Mouse (Mus musculus) liver, embryonic 14.5 days (tissue): ENCODE measurements around the gene Pde12. TPM values are rescaled to one million over a fixed set of nuclear protein-coding genes. Genes with fewer than 3 reads are reported as not detected.

Source experiments
- ATAC-seq: fragments of 200-750 bp; cut with Nextera tagmentation; 2 replicates; pipeline ENCODE4 v1.8.0; 2017; ENCODE audit warnings: moderate number of reproducible peaks, mild to moderate bottlenecking, moderate library complexity; ENCODE audit not compliant: insufficient read depth
- DNase-seq, 3 experiments: peaks; one replicate each; pipeline ENCODE4 v3.0.0-alpha.2; 2012 to 2013; ENCODE audit warnings: low read depth in 3 of 3, low spot score in 3 of 3
- H3K27ac ChIP-seq: fragments of 300-500 bp; sonication (generic); 2 replicates; pipeline ENCODE4 v1.5.1; 2014; ENCODE audit warnings: moderate library complexity, mild to moderate bottlenecking, control low read depth, inconsistent platforms
- H3K27me3 ChIP-seq: fragments of 300-500 bp; sonication (generic); 2 replicates; pipeline ENCODE4 v1.6.1; 2014; ENCODE audit warnings: mild to moderate bottlenecking, low read length, moderate library complexity; ENCODE audit not compliant: control insufficient read depth, insufficient read depth
- H3K36me3 ChIP-seq: fragments of 300-500 bp; sonication (generic); replicated peaks from 2 replicates; pipeline ENCODE4 v1.6.1; 2014; ENCODE audit warnings: low read depth; ENCODE audit not compliant: control insufficient read depth, insufficient read depth
- H3K4me1 ChIP-seq, 2 experiments: fragments of 200-500 bp in 1 of 2; fragments of 300-500 bp in 1 of 2; sonication (generic) in 1 of 2; replicated peaks; 2 replicates each; pipeline ENCODE4 v1.6.1; 2012 to 2014; ENCODE audit warnings: antibody characterized with exemption in 1 of 2, inconsistent platforms in 1 of 2, low read length in 1 of 2; ENCODE audit not compliant: control insufficient read depth in 2 of 2, insufficient read depth in 2 of 2
- H3K4me2 ChIP-seq: fragments of 300-500 bp; sonication (generic); 2 replicates; pipeline ENCODE4 v1.6.1; 2014; ENCODE audit warnings: low read depth, mild to moderate bottlenecking, control low read depth, moderate library complexity
- H3K4me3 ChIP-seq, 2 experiments: fragments of 200-500 bp in 1 of 2; fragments of 300-500 bp in 1 of 2; sonication (generic) in 1 of 2; 2 replicates each; pipeline ENCODE4 v1.5.1; 2012 to 2014; ENCODE audit warnings: low read depth in 2 of 2, low read length in 2 of 2, mild to moderate bottlenecking in 2 of 2, control low read depth in 1 of 2, inconsistent platforms in 1 of 2, moderate library complexity in 1 of 2; ENCODE audit not compliant: insufficient read depth in 1 of 2
- H3K9ac ChIP-seq: fragments of 300-500 bp; sonication (generic); replicated peaks from 2 replicates; pipeline ENCODE4 v1.6.1; 2014; ENCODE audit warnings: mild to moderate bottlenecking, control low read depth, moderate library complexity
- H3K9me3 ChIP-seq: fragments of 300-500 bp; sonication (generic); 2 replicates; pipeline ENCODE4 v1.6.1; 2016; ENCODE audit warnings: low read length, mixed read lengths; ENCODE audit not compliant: control insufficient read depth
- CTCF ChIP-seq: IDR thresholded peaks from 2 replicates; pipeline ENCODE4 v1.5.1; 2016; ENCODE audit warnings: antibody characterized with exemption, low read depth, control low read depth
- EP300 ChIP-seq: IDR thresholded peaks from 2 replicates; pipeline ENCODE4 v1.6.1; 2016; ENCODE audit warnings: antibody characterized with exemption, low read depth
- WGBS: fragments of 180-500 bp; shearing (Covaris S2); extraction: QIAGEN DNeasy Blood & Tissue Kit; methylation state at CpG from one replicate; pipeline ENCODE4 v1.1.7; 2014; ENCODE audit not compliant: insufficient replicate concordance; 5-methylcytosine and 5-hydroxymethylcytosine counted together
- polyA plus RNA-seq, 2 experiments: library from polyadenylated mRNA; depleted of rRNA in 1 of 2; stranded (reverse) in 1 of 2; unstranded in 1 of 2; fragments of >200 nt; fragmentation: Nextera tagmentation in 1 of 2; extraction: Ambion mirVana in 1 of 2; gene quantifications; 2 replicates each; pipeline versions ENCODE4 v1.2.1 to v1.2.3; 2012 to 2014

Pde12 gene
- polyA plus RNA-seq, 2 experiments: 3.4 to 6.5 TPM

- H3K9ac ChIP-seq: no peak overlapping the region
- ATAC-seq (no peak), DNase-seq (no peak)
- no peaks in the 10 kb centered on the region for H3K27me3 ChIP-seq
- H3K4me1 ChIP-seq: 0 out of 4 replicates have a peak, but pooled peaks cover 0 to 2% of the 10 kb centered on the region in 2 experiments
- H3K36me3 ChIP-seq: peaks cover 10% of the 10 kb centered on the region
- no peak overlapping the region for H3K4me2 ChIP-seq
- H3K9me3 ChIP-seq: no peaks in the 10 kb centered on the region
- TF ChIP-seq CTCF (no peak), EP300 (no peak)
- H3K4me3 ChIP-seq: no peak overlapping the region
- 81% methylated on average over 5 of the region's 5 CpGs for WGBS
- no peak overlapping the region for H3K27ac ChIP-seq
Measured at GRCm38 (mm10) chr14:26645989-26646650, 23.6 kb downstream of the Pde12 start.

GRCm38 (mm10) chr14:26643006-26643624 lies 26.6 kb downstream of the Pde12 start:
- no peak overlapping the region for H3K27ac ChIP-seq
- no peak for TF ChIP-seq CTCF
- no peak for TF ChIP-seq EP300
- peaks cover 5% of the 10 kb centered on the region for H3K36me3 ChIP-seq
- ATAC-seq (no peak), DNase-seq (no peak)
- no peak overlapping the region for H3K9ac ChIP-seq
- H3K27me3 ChIP-seq: no peaks in the 10 kb centered on the region
- no peak overlapping the region for H3K4me2 ChIP-seq
- peaks cover 2 to 5% of the 10 kb centered on the region in 2 experiments; a peak in 1 of 4 replicates for H3K4me1 ChIP-seq
- H3K4me3 ChIP-seq: no peak overlapping the region
- 44% methylated on average over 3 of the region's 3 CpGs for WGBS
- no peaks in the 10 kb centered on the region for H3K9me3 ChIP-seq

GRCm38 (mm10) chr14:26639961-26640360 lies 29.7 kb downstream of the Pde12 start:
- peaks cover 5 to 12% of the 10 kb centered on the region in 2 experiments for H3K4me1 ChIP-seq
- no peak overlapping the region for H3K27ac ChIP-seq
- peak overlapping the region; percentile 92 for H3K4me2 ChIP-seq
- peak overlapping the region; percentile 67 to 69; a peak in 3 of 4 replicates for H3K4me3 ChIP-seq
- DNase-seq: peak in 1 of 3 experiments; percentile 38
- no peak for ATAC-seq
- TF ChIP-seq CTCF (peak; percentile 46), EP300 (no peak)
- H3K27me3 ChIP-seq: no peaks in the 10 kb centered on the region
- no peaks in the 10 kb centered on the region for H3K9me3 ChIP-seq
- WGBS: 54% methylated on average over 2 of the region's 2 CpGs
- H3K36me3 ChIP-seq: no peaks in the 10 kb centered on the region
- peak overlapping the region; percentile 93 for H3K9ac ChIP-seq

- H3K27ac ChIP-seq: peak overlapping the region; percentile 15; the same call in 1 of the 2 replicates
- H3K4me1 ChIP-seq: peaks cover 5 to 12% of the 10 kb centered on the region in 2 experiments
- peak overlapping the region; percentile 92 for H3K4me2 ChIP-seq
- no peak for ATAC-seq
- H3K4me3 ChIP-seq: peak overlapping the region; percentile 67 to 69
- 4% methylated on average over 11 of the region's 11 CpGs for WGBS
- no peaks in the 10 kb centered on the region for H3K9me3 ChIP-seq
- H3K27me3 ChIP-seq: no peaks in the 10 kb centered on the region
- no peak for TF ChIP-seq EP300
- no peak for TF ChIP-seq CTCF
- no peaks in the 10 kb centered on the region for H3K36me3 ChIP-seq
- peak overlapping the region; percentile 93 for H3K9ac ChIP-seq
- DNase-seq: no peak
Measured at GRCm38 (mm10) chr14:26639251-26639650, 30.4 kb downstream of the Pde12 start.

GRCm38 (mm10) chr14:26638708-26639084 lies 31.0 kb downstream of the Pde12 start:
- ATAC-seq (0 out of 2 replicates have a peak, but pooled peaks have one; percentile 12), DNase-seq (peak in 2 of 3 experiments; percentile 37 to 41)
- peak overlapping the region; percentile 93 for H3K9ac ChIP-seq
- no peaks in the 10 kb centered on the region for H3K36me3 ChIP-seq
- H3K27ac ChIP-seq: peak overlapping the region; percentile 89
- H3K27me3 ChIP-seq: no peaks in the 10 kb centered on the region
- peaks cover 5 to 12% of the 10 kb centered on the region in 2 experiments for H3K4me1 ChIP-seq
- H3K9me3 ChIP-seq: no peaks in the 10 kb centered on the region
- 0% methylated on average over 16 of the region's 16 CpGs for WGBS
- peak overlapping the region; percentile 67 to 69 for H3K4me3 ChIP-seq
- peak overlapping the region; percentile 92 for H3K4me2 ChIP-seq
- no peak for TF ChIP-seq EP300
- TF ChIP-seq CTCF: 0 out of 2 replicates have a peak, but pooled peaks have one; percentile 17
